Mouse (Mus musculus) CH12.LX (cell line): Measurements from ENCODE around the gene Chst11. TPM values are rescaled to one million over a fixed set of nuclear protein-coding genes. Genes with fewer than 3 reads are reported as not detected.

Source experiments
- DNase-seq: peaks from one replicate; pipeline ENCODE4 v3.0.0-alpha.2; 2013; ENCODE audit errors: extremely low read depth
- H3K27ac ChIP-seq: 2 replicates; pipeline ENCODE4 v1.5.1; 2012; ENCODE audit warnings: low read depth, mild to moderate bottlenecking, control low read depth, moderate library complexity; ENCODE audit not compliant: insufficient read depth
- H3K27me3 ChIP-seq: replicated peaks from 2 replicates; pipeline ENCODE3; 2012; ENCODE audit warnings: inconsistent platforms
- H3K36me3 ChIP-seq, 2 experiments: replicated peaks in 1 of 2; 2 replicates each; pipeline versions ENCODE3 to v1.6.1; 2012; ENCODE audit warnings: inconsistent platforms in 1 of 2, low read length in 1 of 2, mild to moderate bottlenecking in 1 of 2, mixed read lengths in 1 of 2, moderate library complexity in 1 of 2; ENCODE audit not compliant: control insufficient read depth in 1 of 2, insufficient read depth in 1 of 2
- H3K4me1 ChIP-seq, 2 experiments: 2 replicates each; pipeline ENCODE4 v1.6.1; 2012; ENCODE audit warnings: inconsistent platforms in 1 of 2, moderate library complexity in 1 of 2; ENCODE audit not compliant: insufficient read depth in 2 of 2, control insufficient read depth in 1 of 2
- H3K4me2 ChIP-seq: 2 replicates; pipeline ENCODE4 v1.6.1; 2012; ENCODE audit warnings: low read depth, mild to moderate bottlenecking, control low read depth; ENCODE audit not compliant: poor library complexity, insufficient read depth, severe bottlenecking
- H3K4me3 ChIP-seq, 3 experiments: fragments of 150-350 bp in 1 of 3; sonication (generic) in 1 of 3; replicated peaks in 1 of 3; 2 replicates each; pipeline versions ENCODE3 to v1.5.1; 2011 to 2012; ENCODE audit warnings: low read depth in 2 of 3, low read length in 2 of 3, mild to moderate bottlenecking in 2 of 3, moderate library complexity in 2 of 3, control low read depth in 1 of 3, improper control_type of control experiment in 1 of 3, inconsistent platforms in 1 of 3, mixed read lengths in 1 of 3; ENCODE audit not compliant: poor library complexity in 1 of 3
- H3K79me2 ChIP-seq: replicated peaks from 2 replicates; pipeline ENCODE4 v1.6.1; 2012; ENCODE audit warnings: mild to moderate bottlenecking, moderate library complexity; ENCODE audit not compliant: control insufficient read depth, poor library complexity, insufficient read depth, severe bottlenecking; ENCODE audit errors: extremely low read depth
- H3K9ac ChIP-seq: 2 replicates; pipeline ENCODE4 v1.6.1; 2012; ENCODE audit warnings: low read depth, mild to moderate bottlenecking, control low read depth, moderate library complexity; ENCODE audit not compliant: insufficient read depth
- H3K9me3 ChIP-seq: replicated peaks from 2 replicates; pipeline ENCODE3; 2012; ENCODE audit warnings: low read length, inconsistent platforms, mixed read lengths
- BHLHE40 ChIP-seq: IDR thresholded peaks from 2 replicates; pipeline ENCODE4 v1.6.1; 2011; ENCODE audit warnings: mild to moderate bottlenecking, low read depth, low read length, improper control_type of control experiment
- CHD1 ChIP-seq: IDR thresholded peaks from 2 replicates; pipeline ENCODE4 v1.6.1; 2012; ENCODE audit warnings: low read depth, low read length, improper control_type of control experiment, inconsistent platforms
- CHD2 ChIP-seq: IDR thresholded peaks from 2 replicates; pipeline ENCODE4 v1.6.1; 2011; ENCODE audit warnings: low read length, improper control_type of control experiment
- CTCF ChIP-seq, 2 experiments: IDR thresholded peaks in 1 of 2; conservative IDR thresholded peaks in 1 of 2; 2 replicates each; pipeline ENCODE4 v1.5.1; 2011 to 2012; ENCODE audit warnings: low read depth in 2 of 2, low read length in 2 of 2, improper control_type of control experiment in 1 of 2, inconsistent platforms in 1 of 2, mild to moderate bottlenecking in 1 of 2, moderate library complexity in 1 of 2
- E2F4 ChIP-seq: IDR thresholded peaks from 2 replicates; pipeline ENCODE4 v1.6.1; 2011; ENCODE audit warnings: low read depth, low read length, improper control_type of control experiment; ENCODE audit not compliant: insufficient replicate concordance
- ELF1 ChIP-seq: IDR thresholded peaks from 2 replicates; pipeline ENCODE4 v1.6.1; 2014; ENCODE audit warnings: low read depth, mild to moderate bottlenecking, inconsistent platforms, low read length, improper control_type of control experiment
- GABPA ChIP-seq: IDR thresholded peaks from 2 replicates; pipeline ENCODE4 v1.6.1; 2012; ENCODE audit warnings: low read depth, low read length, improper control_type of control experiment, inconsistent platforms; ENCODE audit not compliant: insufficient replicate concordance
- HCFC1 ChIP-seq: IDR thresholded peaks from 2 replicates; pipeline ENCODE4 v1.6.1; 2012; ENCODE audit warnings: low read depth, mild to moderate bottlenecking, inconsistent platforms, low read length, improper control_type of control experiment
- IRF4 ChIP-seq: IDR thresholded peaks from 2 replicates; pipeline ENCODE4 v1.6.1; 2014; ENCODE audit warnings: low read depth, mild to moderate bottlenecking, inconsistent platforms, low read length, improper control_type of control experiment
- JUN ChIP-seq: IDR thresholded peaks from 2 replicates; pipeline ENCODE4 v1.6.1; 2011; ENCODE audit warnings: low read depth, mild to moderate bottlenecking, low read length, improper control_type of control experiment, moderate library complexity; ENCODE audit not compliant: insufficient read depth
- KAT2A ChIP-seq: IDR thresholded peaks from 2 replicates; pipeline ENCODE4 v1.6.1; 2012; ENCODE audit warnings: low read length, improper control_type of control experiment, inconsistent platforms; ENCODE audit not compliant: insufficient replicate concordance
- MAFK ChIP-seq: IDR thresholded peaks from 2 replicates; pipeline ENCODE4 v1.6.1; 2011; ENCODE audit warnings: low read length, improper control_type of control experiment; ENCODE audit not compliant: insufficient replicate concordance
- MAX ChIP-seq: IDR thresholded peaks from 2 replicates; pipeline ENCODE4 v1.6.1; 2011; ENCODE audit warnings: low read length, improper control_type of control experiment
- MAZ ChIP-seq: IDR thresholded peaks from 2 replicates; pipeline ENCODE4 v1.6.1; 2012; ENCODE audit warnings: low read depth, mild to moderate bottlenecking, inconsistent platforms, low read length, improper control_type of control experiment, moderate library complexity
- MEF2A ChIP-seq: IDR thresholded peaks from 2 replicates; pipeline ENCODE4 v1.6.1; 2014; ENCODE audit warnings: low read depth, mild to moderate bottlenecking, inconsistent platforms, low read length, improper control_type of control experiment, borderline replicate concordance
- MXI1 ChIP-seq: IDR thresholded peaks from 2 replicates; pipeline ENCODE4 v1.6.1; 2011; ENCODE audit warnings: mild to moderate bottlenecking, low read depth, low read length, improper control_type of control experiment
- MYC ChIP-seq: IDR thresholded peaks from 2 replicates; pipeline ENCODE4 v1.6.1; 2011; ENCODE audit warnings: low read depth, mild to moderate bottlenecking, improper control_type of control experiment, low read length
- NELFE ChIP-seq: IDR thresholded peaks from 2 replicates; pipeline ENCODE4 v1.6.1; 2011; ENCODE audit warnings: low read depth, low read length, improper control_type of control experiment
- PAX5 ChIP-seq: IDR thresholded peaks from 2 replicates; pipeline ENCODE4 v1.6.1; 2012; ENCODE audit warnings: low read length, inconsistent platforms, mixed read lengths
- POLR2A ChIP-seq: IDR thresholded peaks from 2 replicates; pipeline ENCODE4 v1.6.1; 2011; ENCODE audit warnings: low read depth, mild to moderate bottlenecking, improper control_type of control experiment, low read length
- POLR2AphosphoS2 ChIP-seq: IDR thresholded peaks from 2 replicates; pipeline ENCODE4 v1.6.1; 2011; ENCODE audit warnings: low read depth, low read length, improper control_type of control experiment
- RAD21 ChIP-seq: IDR thresholded peaks from 2 replicates; pipeline ENCODE4 v1.6.1; 2011; ENCODE audit warnings: low read depth, mild to moderate bottlenecking, low read length, improper control_type of control experiment, moderate library complexity
- RCOR1 ChIP-seq: conservative IDR thresholded peaks from 2 replicates; pipeline ENCODE4 v1.6.1; 2012; ENCODE audit warnings: low read depth, mild to moderate bottlenecking, inconsistent platforms, low read length, improper control_type of control experiment
- SMC3 ChIP-seq: IDR thresholded peaks from 2 replicates; pipeline ENCODE4 v1.6.1; 2011; ENCODE audit warnings: low read depth, low read length, improper control_type of control experiment
- TBP ChIP-seq: conservative IDR thresholded peaks from 2 replicates; pipeline ENCODE4 v1.6.1; 2011; ENCODE audit warnings: low read depth, low read length, improper control_type of control experiment
- UBTF ChIP-seq: IDR thresholded peaks from 2 replicates; pipeline ENCODE4 v1.6.1; 2012; ENCODE audit warnings: low read depth, mild to moderate bottlenecking, inconsistent platforms, low read length, improper control_type of control experiment, moderate library complexity
- USF1 ChIP-seq: IDR thresholded peaks from 2 replicates; pipeline ENCODE4 v1.6.1; 2014; ENCODE audit warnings: low read depth, mild to moderate bottlenecking, inconsistent platforms, low read length, improper control_type of control experiment
- USF2 ChIP-seq: conservative IDR thresholded peaks from 2 replicates; pipeline ENCODE4 v1.6.1; 2011; ENCODE audit warnings: low read depth, low read length, improper control_type of control experiment
- ZKSCAN1 ChIP-seq: IDR thresholded peaks from 2 replicates; pipeline ENCODE4 v1.6.1; 2012; ENCODE audit warnings: low read depth, inconsistent platforms, low read length, improper control_type of control experiment, borderline replicate concordance
- ZMIZ1 ChIP-seq: IDR thresholded peaks from 2 replicates; pipeline ENCODE4 v1.6.1; 2012; ENCODE audit warnings: low read depth, mild to moderate bottlenecking, inconsistent platforms, low read length, improper control_type of control experiment
- ZNF384 ChIP-seq: IDR thresholded peaks from 2 replicates; pipeline ENCODE4 v1.6.1; 2012; ENCODE audit warnings: low read depth, low read length, improper control_type of control experiment, inconsistent platforms
- dilution Hi-C: fragments of 300-500 bp; cut with MboI; formaldehyde crosslinking; loops from 2 replicates; pipeline ENCODE4 v1.14.3; 2020; ENCODE audit warnings: low sequenced_read_pairs; ENCODE audit not compliant: extremely low pct_unique_long_range_greater_than_20kb, extremely low pct_ligation_motif_present
- in situ Hi-C: fragments of 300-500 bp; cut with MboI; formaldehyde crosslinking; loops from 3 replicates; pipeline ENCODE4 v1.14.3; 2019; ENCODE audit warnings: low sequenced_read_pairs, low pct_ligation_motif_present, low pct_unique_long_range_greater_than_20kb, mixed read lengths
- polyA plus RNA-seq: library from polyadenylated mRNA; unstranded; fragments of >175 nt; gene quantifications from 2 replicates; pipeline ENCODE4 v1.2.1, GENCODE M21; 2012; ENCODE audit warnings: low read depth; ENCODE audit not compliant: insufficient read length
- total RNA-seq, 2 experiments: library from RNA; depleted of rRNA; stranded (reverse); fragments of 300-350 nt in 1 of 2; fragments of >200 nt in 1 of 2; gene quantifications; 2 replicates each; pipeline ENCODE4 v1.2.3; 2012 to 2014

Chst11 gene
- total and polyA plus RNA-seq, 3 experiments = 3.6 to 5.3 (median 4.5) TPM

DNA sequence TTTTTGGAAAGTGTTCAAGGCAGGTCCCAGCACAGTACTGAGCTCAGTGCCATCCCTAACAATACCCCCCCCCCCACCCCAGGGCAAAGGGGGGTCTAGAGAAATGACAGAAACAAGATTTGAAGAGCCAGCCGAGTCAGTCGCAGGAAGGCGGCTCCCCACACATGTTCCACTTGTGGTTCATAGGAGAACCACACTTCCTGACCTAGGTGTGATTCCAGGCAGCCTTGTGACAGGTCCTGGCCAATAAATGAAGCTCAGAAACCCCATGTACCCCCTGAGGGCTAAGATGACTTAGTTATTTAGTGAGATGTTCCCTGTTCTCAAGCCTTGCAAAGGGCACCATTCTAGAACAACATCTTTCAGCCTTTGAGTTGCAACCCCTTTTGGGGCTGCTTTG, 3.0 kb upstream of the Chst11 start:
- no peak overlapping the region for H3K27ac ChIP-seq
- DNase-seq = no peak
- dilution Hi-C loops = no loop called here
- H3K27me3 ChIP-seq = peaks cover 40% of the 10 kb centered on the region
- H3K4me3 ChIP-seq = no peak overlapping the region
- TF ChIP-seq SMC3 (no peak), CHD1 (no peak), BHLHE40 (no peak), IRF4 (no peak), MAFK (no peak), KAT2A (no peak), POLR2AphosphoS2 (no peak), MYC (no peak), ELF1 (no peak), RAD21 (no peak), GABPA (no peak), PAX5 (no peak), POLR2A (no peak), JUN (no peak), HCFC1 (no peak), ZNF384 (no peak), MAZ (no peak), RCOR1 (no peak)
- H3K9ac ChIP-seq = no peak overlapping the region
- in situ Hi-C loops = loop anchor here (10.0 kb wide), 1 partner anchor 47 kb away; no protein-coding TSS in a partner anchor
- H3K79me2 ChIP-seq = no peaks in the 10 kb centered on the region
- H3K36me3 ChIP-seq = no peaks in the 10 kb centered on the region
- H3K4me1 ChIP-seq = peaks cover 0 to 14% of the 10 kb centered on the region in 2 experiments; a peak in 3 of 4 replicates
- no peak overlapping the region for H3K4me2 ChIP-seq
- no peaks in the 10 kb centered on the region for H3K9me3 ChIP-seq

DNA sequence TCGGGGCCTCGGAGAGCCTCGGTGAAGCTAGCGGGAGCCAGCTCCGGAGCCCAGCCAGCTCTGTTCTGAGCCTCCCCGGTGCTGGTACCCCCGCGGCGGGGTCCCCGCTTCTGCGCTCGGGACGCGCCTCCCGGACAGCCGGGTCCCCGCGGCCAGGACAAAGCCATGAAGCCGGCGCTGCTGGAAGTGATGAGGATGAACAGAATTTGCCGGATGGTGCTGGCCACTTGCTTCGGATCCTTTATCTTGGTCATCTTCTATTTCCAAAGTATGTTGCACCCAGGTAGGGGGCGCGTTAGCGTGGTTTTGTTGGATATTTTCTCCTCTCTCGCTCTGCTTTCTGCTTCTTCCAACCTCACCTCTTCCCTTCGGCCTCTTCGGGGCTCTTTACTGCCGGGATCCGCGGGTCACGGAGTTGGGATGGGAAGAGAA, 418 bp downstream of the Chst11 start:
- Histone ChIP-seq H3K4me2 (peak overlapping the region; percentile 71), H3K4me1 (peaks cover 3 to 30% of the 10 kb centered on the region in 2 experiments; a peak in 3 of 4 replicates), H3K36me3 (no peaks in the 10 kb centered on the region), H3K4me3 (peak overlapping the region; percentile 69 to 87 (median 70)), H3K9ac (peak overlapping the region; percentile 45), H3K27me3 (peaks cover 39% of the 10 kb centered on the region), H3K9me3 (no peaks in the 10 kb centered on the region), H3K27ac (peak overlapping the region; percentile 21; the same call in 1 of the 2 replicates), H3K79me2 (no peaks in the 10 kb centered on the region)
- in situ Hi-C loops (loop anchor here (10.0 kb wide), 1 partner anchor 51 kb away; no protein-coding TSS in a partner anchor), dilution Hi-C loops (no loop called here)
- peak; percentile 52 for DNase-seq
- TF ChIP-seq ZMIZ1 (no peak), MXI1 (no peak), NELFE (no peak), BHLHE40 (no peak; the same call in 1 of the 2 replicates), CTCF (conservative IDR thresholded peaks at IDR 0.05 in 1 of 2, IDR thresholded peaks at IDR 0.05 in 1 of 2; ENCODE audit: low read depth in 2 of 2, low read length in 2 of 2) (peak in 1 of 2 experiments; percentile 63; a peak in 2 of 4 replicates), ELF1 (no peak; the same call in 1 of the 2 replicates), IRF4 (peak; percentile 7; the same call in 1 of the 2 replicates), TBP (no peak), USF2 (no peak), USF1 (no peak), RAD21 (peak; percentile 41), ZKSCAN1 (no peak), MYC (no peak), UBTF (no peak), CHD2 (no peak), RCOR1 (no peak), CHD1 (no peak), JUN (no peak), E2F4 (no peak), MAX (no peak), POLR2A (no peak), MAZ (no peak), MEF2A (no peak), MAFK (no peak), KAT2A (no peak), ZNF384 (no peak), SMC3 (peak; percentile 52)
